Mouse (Mus musculus) heart, postnatal 0 days (tissue): ENCODE measurements around the gene Mmp25.

Experiments
- CTCF ChIP-seq: IDR thresholded peaks from 2 replicates; pipeline ENCODE4 v1.5.1; 2016; ENCODE audit warnings: antibody characterized with exemption, control low read depth, low read depth
- EP300 ChIP-seq: IDR thresholded peaks from 2 replicates; pipeline ENCODE4 v1.6.1; 2016; ENCODE audit warnings: antibody characterized with exemption, low read depth

GRCm38 (mm10) chr17:23654001-23654400 is 8.9 kb upstream of the Mmp25 start:
- no peak for TF ChIP-seq CTCF
- TF ChIP-seq EP300 = no peak
